Mouse (Mus musculus): ENCODE measurements around the gene Tsc22d3.

- TF ChIP-seq CTCF (IDR thresholded peaks at IDR 0.05; ENCODE audit: low read depth) (no peak), EP300 (optimal IDR thresholded peaks at IDR 0.05) (no peak)
These were observed 68.1 kb downstream of the Tsc22d3 start for GRCm38 (mm10) chrX:140532325-140532724.

Measured in stomach, postnatal 0 days (tissue).